Mouse (Mus musculus) midbrain, embryonic 11.5 days (tissue): ENCODE data around the gene Tmem110. TPM values are rescaled to one million over a fixed set of nuclear protein-coding genes. Genes with fewer than 3 reads are reported as not detected.

ENCODE experiments used
- ATAC-seq: fragments of 200-750 bp; cut with Nextera tagmentation; 2 replicates; pipeline ENCODE4 v1.8.0; 2017; ENCODE audit warnings: moderate TSS enrichment, moderate library complexity; ENCODE audit not compliant: low FRiP score
- DNase-seq: peaks from one replicate; pipeline ENCODE4 v3.0.0; 2015; ENCODE audit warnings: low spot score; ENCODE audit errors: missing footprints
- H3K27ac ChIP-seq: fragments of 300-500 bp; sonication (generic); 2 replicates; pipeline ENCODE4 v1.5.1; 2014; ENCODE audit warnings: low read depth, low read length
- H3K27me3 ChIP-seq: fragments of 300-500 bp; sonication (generic); 2 replicates; pipeline ENCODE4 v1.6.1; 2014; ENCODE audit warnings: mild to moderate bottlenecking, low read length, moderate library complexity, mixed read lengths; ENCODE audit not compliant: control insufficient read depth, insufficient read depth
- H3K36me3 ChIP-seq: fragments of 300-500 bp; sonication (generic); 2 replicates; pipeline ENCODE4 v1.6.1; 2014; ENCODE audit warnings: mild to moderate bottlenecking, low read length, moderate library complexity, mixed read lengths; ENCODE audit not compliant: control insufficient read depth, insufficient read depth
- H3K4me1 ChIP-seq: fragments of 300-500 bp; sonication (generic); 2 replicates; pipeline ENCODE4 v1.6.1; 2014; ENCODE audit warnings: low read length; ENCODE audit not compliant: control insufficient read depth, insufficient read depth
- H3K4me2 ChIP-seq: fragments of 300-500 bp; sonication (generic); 2 replicates; pipeline ENCODE4 v1.6.1; 2014; ENCODE audit warnings: mild to moderate bottlenecking, moderate library complexity
- H3K4me3 ChIP-seq: fragments of 300-500 bp; sonication (generic); 2 replicates; pipeline ENCODE4 v1.5.1; 2014; ENCODE audit warnings: low read depth, low read length
- H3K9ac ChIP-seq: fragments of 300-500 bp; sonication (generic); 2 replicates; pipeline ENCODE4 v1.6.1; 2014; ENCODE audit warnings: low read length
- H3K9me3 ChIP-seq: fragments of 300-500 bp; sonication (generic); 2 replicates; pipeline ENCODE4 v1.6.1; 2016; ENCODE audit warnings: low read length; ENCODE audit not compliant: control insufficient read depth
- WGBS: fragments of 180-500 bp; shearing (Covaris S2); extraction: QIAGEN DNeasy Blood & Tissue Kit; methylation state at CpG from one replicate; pipeline ENCODE4 v1.1.7; 2014; 5-methylcytosine and 5-hydroxymethylcytosine counted together
- polyA plus RNA-seq: library from polyadenylated mRNA; unstranded; fragments of >200 nt; fragmentation: Nextera tagmentation; extraction: Ambion mirVana; gene quantifications from 2 replicates; pipeline ENCODE4 v1.2.1, GENCODE M21; 2014

Gene Tmem110
- polyA plus RNA-seq, 1 experiment from 2014 or later = 23.3 TPM

DNA sequence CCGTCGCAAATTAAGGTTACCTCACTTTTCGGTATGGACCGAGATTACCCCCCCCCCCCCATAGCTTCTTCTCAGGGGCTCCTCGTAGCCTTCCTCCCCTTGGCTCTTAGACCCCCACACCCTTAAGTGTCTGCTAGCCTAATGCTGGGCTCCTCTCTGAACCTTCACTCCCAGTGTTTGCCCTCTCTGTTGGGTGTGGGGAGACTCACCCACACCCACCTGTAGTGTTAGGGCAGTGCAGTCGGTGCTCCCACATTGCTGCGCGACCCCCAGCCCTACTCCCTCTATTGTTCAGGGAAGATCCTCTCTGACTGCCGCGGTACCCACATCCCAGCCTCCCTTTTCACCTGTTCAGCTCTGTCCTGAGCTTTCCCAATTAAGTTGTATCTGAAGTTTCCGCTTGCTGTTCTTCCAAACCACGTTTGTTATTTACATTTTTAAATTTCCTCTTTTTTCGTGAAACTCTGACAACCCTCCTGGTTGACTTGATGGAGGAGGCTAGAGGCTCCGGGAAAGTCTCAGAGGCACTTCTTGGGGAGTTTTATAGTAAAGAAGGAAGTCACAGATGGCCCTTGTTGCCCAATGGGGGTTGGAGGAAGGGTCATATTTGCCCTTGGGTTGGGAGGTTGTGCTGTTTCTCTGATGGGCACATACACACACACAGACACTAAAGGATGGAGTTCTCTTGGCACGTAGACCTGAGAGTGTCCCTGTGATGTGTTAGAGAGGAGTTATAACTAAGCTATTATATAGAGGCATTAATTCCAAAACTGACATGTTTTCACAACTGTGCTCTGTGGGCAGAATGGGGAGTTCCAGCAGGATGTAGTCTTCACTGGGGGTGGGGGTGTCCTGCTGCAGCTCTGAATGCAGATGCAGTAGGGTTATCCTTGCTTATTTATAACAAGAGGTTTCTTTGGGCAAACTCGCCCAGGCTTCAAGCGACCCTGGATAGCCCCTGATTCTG, 1.1 kb downstream of the Tmem110 start:
- Histone ChIP-seq H3K27ac (no peak overlapping the region), H3K9me3 (no peaks in the 10 kb centered on the region), H3K4me1 (peaks cover 13% of the 10 kb centered on the region), H3K36me3 (no peaks in the 10 kb centered on the region), H3K9ac (peak overlapping the region; percentile 88), H3K4me3 (peak overlapping the region; percentile 84), H3K4me2 (peak overlapping the region; percentile 74), H3K27me3 (no peaks in the 10 kb centered on the region)
- DNase-seq = peak; percentile 88
- ATAC-seq = peak; percentile 45; the same call in 1 of the 2 replicates
- WGBS = 23% methylated on average over 17 of the region's 17 CpGs

- 89% methylated on average over 4 of the region's 4 CpGs for WGBS
These were observed 2.1 kb downstream of the Tmem110 start for GRCm38 (mm10) chr14:30827480-30827879.

DNA sequence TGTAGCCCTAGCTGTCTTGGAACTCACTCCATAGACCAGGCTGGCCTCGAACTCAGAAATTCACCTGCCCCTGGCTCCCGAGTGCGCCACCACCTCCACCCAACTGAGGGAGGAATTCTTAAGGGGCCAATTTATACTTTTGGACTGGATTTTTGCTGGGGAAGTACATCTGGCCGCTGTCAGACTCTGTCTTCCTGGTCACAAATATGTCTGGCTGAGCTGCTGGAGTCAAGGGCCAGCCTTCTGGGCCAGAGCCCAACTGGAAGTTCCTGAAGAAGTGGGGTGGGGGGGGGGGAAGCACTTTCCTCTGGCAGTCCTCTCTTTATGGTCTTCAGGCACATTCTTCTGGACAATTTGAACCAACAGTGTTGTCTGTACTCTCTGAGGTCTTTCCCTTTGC, 2.7 kb downstream of the Tmem110 start:
- Histone ChIP-seq H3K27me3 (no peaks in the 10 kb centered on the region), H3K4me1 (peaks cover 13% of the 10 kb centered on the region), H3K4me3 (no peak overlapping the region), H3K9ac (no peak overlapping the region), H3K9me3 (no peaks in the 10 kb centered on the region), H3K36me3 (no peaks in the 10 kb centered on the region), H3K27ac (no peak overlapping the region), H3K4me2 (no peak overlapping the region)
- DNase-seq (no peak), ATAC-seq (no peak)
- WGBS = 95% methylated on average over 4 of the region's 4 CpGs

More at GRCm38 (mm10) chr14:30827480-30827879, 2.1 kb downstream of the Tmem110 start:
- ATAC-seq (no peak), DNase-seq (no peak)
- Histone ChIP-seq H3K9me3 (no peaks in the 10 kb centered on the region), H3K27me3 (no peaks in the 10 kb centered on the region), H3K4me2 (no peak overlapping the region), H3K4me3 (no peak overlapping the region), H3K4me1 (peaks cover 13% of the 10 kb centered on the region), H3K27ac (no peak overlapping the region), H3K36me3 (no peaks in the 10 kb centered on the region), H3K9ac (no peak overlapping the region)

- no peak for DNase-seq
- Histone ChIP-seq H3K4me2 (no peak overlapping the region), H3K27me3 (no peaks in the 10 kb centered on the region), H3K9ac (no peak overlapping the region), H3K36me3 (no peaks in the 10 kb centered on the region), H3K4me1 (peaks cover 13% of the 10 kb centered on the region), H3K9me3 (no peaks in the 10 kb centered on the region), H3K4me3 (no peak overlapping the region), H3K27ac (no peak overlapping the region)
- ATAC-seq = no peak
- 86% methylated on average over 11 of the region's 11 CpGs for WGBS
These were observed 3.5 kb downstream of the Tmem110 start for GRCm38 (mm10) chr14:30828635-30829460.

GRCm38 (mm10) chr14:30837416-30837996, 12.1 kb downstream of the Tmem110 start:
- Histone ChIP-seq H3K4me3 (no peak overlapping the region), H3K27me3 (no peaks in the 10 kb centered on the region), H3K27ac (no peak overlapping the region), H3K4me2 (no peak overlapping the region), H3K9ac (no peak overlapping the region), H3K9me3 (no peaks in the 10 kb centered on the region), H3K4me1 (no peaks in the 10 kb centered on the region), H3K36me3 (no peaks in the 10 kb centered on the region)
- ATAC-seq (no peak), DNase-seq (no peak)
- WGBS = 93% methylated on average over 14 of the region's 14 CpGs

DNA sequence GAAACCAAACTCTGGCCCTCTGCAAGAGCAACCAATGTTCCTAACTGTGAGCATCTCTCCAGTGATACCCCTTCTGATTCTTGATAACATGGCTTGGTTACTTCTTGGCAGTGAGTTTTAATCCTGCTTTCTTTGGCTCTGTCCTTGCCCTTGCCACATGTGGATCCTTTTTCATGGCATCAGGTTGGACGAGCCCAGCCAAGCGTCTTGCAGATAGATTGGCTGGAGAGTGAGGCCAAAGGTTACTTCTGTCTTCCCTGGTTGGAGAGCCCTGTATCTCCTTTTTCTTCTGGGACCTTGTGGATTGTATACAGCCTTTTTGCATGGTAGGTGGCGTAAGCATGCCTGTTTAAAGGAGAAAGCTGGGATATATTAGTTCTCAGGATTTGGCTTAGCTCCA, 18.3 kb downstream of the Tmem110 start:
- DNase-seq (no peak), ATAC-seq (no peak)
- H3K27me3 ChIP-seq = no peaks in the 10 kb centered on the region
- WGBS = 87% methylated on average over 3 of the region's 3 CpGs
- H3K27ac ChIP-seq = no peak overlapping the region
- H3K36me3 ChIP-seq = no peaks in the 10 kb centered on the region
- H3K4me3 ChIP-seq = no peak overlapping the region
- H3K9ac ChIP-seq = no peak overlapping the region
- no peaks in the 10 kb centered on the region for H3K9me3 ChIP-seq
- no peaks in the 10 kb centered on the region for H3K4me1 ChIP-seq
- no peak overlapping the region for H3K4me2 ChIP-seq

GRCm38 (mm10) chr14:30850504-30850903, 25.1 kb downstream of the Tmem110 start:
- no peak for DNase-seq
- ATAC-seq = no peak

DNA sequence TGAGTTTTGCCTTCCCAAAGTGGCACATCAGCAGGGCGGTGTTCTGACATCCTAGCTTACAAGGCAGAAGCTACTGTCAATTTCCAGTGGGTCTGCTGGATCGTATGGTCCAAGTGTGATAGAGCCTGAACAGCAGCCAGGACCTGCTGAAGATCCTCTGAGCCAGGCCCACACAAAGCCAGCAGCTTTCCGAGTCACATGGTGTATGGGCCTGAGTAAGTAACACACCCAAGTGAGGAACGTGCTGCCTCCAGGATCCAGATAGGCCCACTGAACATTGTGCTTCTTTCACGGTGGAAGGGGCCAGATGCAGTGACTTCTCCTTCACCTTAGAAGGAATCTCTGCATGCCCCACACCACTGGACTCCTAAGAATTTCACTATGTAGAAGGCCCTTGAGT, 26.9 kb downstream of the Tmem110 start:
- Histone ChIP-seq H3K9me3 (no peaks in the 10 kb centered on the region), H3K36me3 (no peaks in the 10 kb centered on the region), H3K4me1 (no peaks in the 10 kb centered on the region), H3K27ac (no peak overlapping the region), H3K9ac (no peak overlapping the region), H3K4me3 (no peak overlapping the region), H3K4me2 (no peak overlapping the region), H3K27me3 (no peaks in the 10 kb centered on the region)
- ATAC-seq = no peak
- WGBS = 96% methylated on average over 5 of the region's 5 CpGs
- no peak for DNase-seq

More at GRCm38 (mm10) chr14:30850504-30850903, 25.1 kb downstream of the Tmem110 start:
- Histone ChIP-seq H3K36me3 (no peaks in the 10 kb centered on the region), H3K9ac (no peak overlapping the region), H3K27ac (no peak overlapping the region), H3K4me3 (no peak overlapping the region), H3K27me3 (no peaks in the 10 kb centered on the region), H3K9me3 (no peaks in the 10 kb centered on the region), H3K4me1 (no peaks in the 10 kb centered on the region), H3K4me2 (no peak overlapping the region)
- whole genome bisulfite sequencing = 89% methylated on average over 5 of the region's 5 CpGs
